Mouse (Mus musculus): ENCODE measurements around the gene Rwdd1.

The Rwdd1 gene

DNA sequence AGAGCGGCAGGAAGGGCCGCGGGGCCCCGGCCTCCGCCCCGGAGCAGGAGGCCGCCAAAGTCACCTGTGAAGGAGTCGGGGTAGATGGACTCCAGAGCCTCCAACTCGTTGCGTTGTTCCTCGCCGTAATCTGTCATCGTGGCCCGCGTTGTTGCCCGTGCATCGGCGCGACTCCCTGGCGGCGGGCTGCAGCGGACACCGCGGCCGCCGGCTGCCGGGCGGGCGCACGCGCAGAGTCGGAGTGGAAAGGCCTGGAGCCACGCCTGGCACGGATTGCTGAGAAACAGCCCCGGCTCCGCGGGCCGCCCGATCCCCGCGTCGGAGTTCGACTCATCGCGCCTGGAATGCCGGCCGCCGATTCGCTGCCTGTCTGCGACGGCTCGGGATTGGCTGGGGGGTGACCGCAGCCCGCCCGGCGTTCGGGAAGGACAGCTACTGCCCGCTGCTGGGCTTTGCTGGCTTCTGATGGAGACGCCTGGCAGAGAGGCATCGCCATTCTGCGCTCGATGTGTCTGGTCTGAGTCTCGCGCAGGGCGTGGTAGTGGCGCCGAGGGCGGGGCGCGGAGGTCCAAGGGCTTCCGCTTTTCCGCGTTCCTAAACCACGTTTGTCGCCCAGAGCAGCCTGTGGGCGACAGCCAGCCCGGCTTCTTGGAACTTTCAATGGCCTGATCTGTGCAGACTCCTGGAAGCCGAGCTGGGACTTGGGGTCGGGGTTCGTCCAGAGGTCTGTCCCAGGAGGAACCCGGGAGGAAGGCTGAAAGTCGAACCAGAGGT lies at the start of gene Rwdd1:
TSS of gene Rwdd1 (minus strand) at position 323 of the 774 bp plus-strand sequence.
- ATAC-seq (ENCODE audit: low TSS enrichment), result peak; percentile 97

GRCm38 (mm10) chr10:34066591-34066990 lies 47.2 kb upstream of the Rwdd1 start:
- ATAC-seq (ENCODE audit: low TSS enrichment), result no peak

GRCm38 (mm10) chr10:34053987-34054386 lies 34.6 kb upstream of the Rwdd1 start:
- ATAC-seq (ENCODE audit: low TSS enrichment), result no peak

DNA sequence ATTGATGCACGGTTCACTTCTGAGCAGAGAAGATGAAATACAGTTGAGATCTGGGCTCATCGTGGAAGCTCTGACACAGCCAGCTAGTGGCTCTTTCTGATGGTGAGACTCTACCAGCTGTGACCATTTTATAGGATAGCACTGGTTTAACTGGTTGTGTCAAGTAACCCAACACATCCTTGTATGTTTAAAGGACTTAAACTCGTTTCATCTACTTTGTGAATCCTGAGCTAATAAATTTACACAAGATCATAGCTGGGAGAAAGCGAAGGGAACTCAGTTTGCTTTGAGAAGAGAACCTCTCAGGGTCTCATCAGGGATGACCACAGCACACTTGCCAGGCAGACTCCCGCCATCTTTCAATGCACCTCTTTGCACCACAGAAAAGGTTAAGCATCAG lies 24.8 kb upstream of the Rwdd1 start, which contains the start of gene Calhm4:
TSS of gene Calhm4 (minus strand) at position 101 of the 400 bp plus-strand sequence.
- no peak for ATAC-seq (ENCODE audit: low TSS enrichment)

DNA sequence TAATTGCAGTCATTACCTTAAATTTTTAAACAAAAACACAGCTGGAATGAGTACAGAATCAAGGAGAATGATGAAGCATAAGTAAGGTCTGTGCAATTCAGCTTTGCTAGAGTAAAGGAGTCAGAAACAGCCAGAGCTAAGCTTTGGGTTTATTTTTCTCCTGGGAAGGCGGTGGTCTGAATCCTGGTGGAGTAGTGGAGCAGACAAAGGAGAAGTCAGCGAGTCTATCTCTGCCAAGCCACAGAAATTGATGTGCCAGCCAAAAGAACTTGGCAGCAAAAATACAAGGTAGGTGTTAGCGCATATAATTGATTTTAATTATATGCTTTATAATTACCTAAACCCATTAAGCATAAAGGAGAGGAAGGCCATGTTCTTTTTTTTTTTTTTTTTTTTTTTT lies 18.0 kb upstream of the Rwdd1 start, which contains the start of gene Trappc3l:
TSS of gene Trappc3l (plus strand) at position 197 of the 400 bp plus-strand sequence.
- ATAC-seq (ENCODE audit: low TSS enrichment), result no peak

GRCm38 (mm10) chr10:34036587-34036986 lies 17.2 kb upstream of the Rwdd1 start:
- peak; percentile 97 for ATAC-seq (ENCODE audit: low TSS enrichment)

DNA sequence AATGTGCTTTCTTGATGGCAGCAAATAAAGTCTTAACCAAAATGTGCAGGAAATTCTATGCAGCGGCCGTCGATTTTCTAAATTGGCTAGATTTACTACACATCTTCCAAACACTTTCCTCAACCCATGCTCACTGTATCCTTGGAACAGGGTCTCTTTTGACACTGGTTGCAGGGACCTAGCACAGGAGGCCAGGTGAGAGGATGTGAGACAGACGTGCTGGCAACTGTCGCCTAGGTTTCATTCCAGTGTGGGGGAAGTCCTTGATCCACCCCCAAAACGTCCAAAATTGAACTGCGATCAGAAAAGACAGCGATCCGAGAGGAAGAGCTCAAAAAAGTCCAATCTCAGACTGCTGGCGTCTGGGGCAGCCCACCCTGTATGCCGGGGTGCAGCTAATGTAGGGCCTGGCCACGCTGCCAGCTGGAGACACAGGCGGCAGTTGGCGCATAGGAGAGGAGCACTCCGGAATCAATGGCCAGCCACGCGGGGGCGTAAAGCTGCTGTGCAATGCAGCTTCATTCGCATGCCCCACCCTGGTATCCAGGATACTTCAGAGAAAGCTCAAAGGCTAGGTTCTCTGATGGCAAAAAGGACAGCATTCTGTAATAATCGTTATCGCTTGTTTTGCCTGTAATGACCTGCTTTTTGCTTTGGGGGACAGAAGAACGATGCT lies 14.3 kb upstream of the Rwdd1 start:
- peak; percentile 94 for ATAC-seq (ENCODE audit: low TSS enrichment)

DNA sequence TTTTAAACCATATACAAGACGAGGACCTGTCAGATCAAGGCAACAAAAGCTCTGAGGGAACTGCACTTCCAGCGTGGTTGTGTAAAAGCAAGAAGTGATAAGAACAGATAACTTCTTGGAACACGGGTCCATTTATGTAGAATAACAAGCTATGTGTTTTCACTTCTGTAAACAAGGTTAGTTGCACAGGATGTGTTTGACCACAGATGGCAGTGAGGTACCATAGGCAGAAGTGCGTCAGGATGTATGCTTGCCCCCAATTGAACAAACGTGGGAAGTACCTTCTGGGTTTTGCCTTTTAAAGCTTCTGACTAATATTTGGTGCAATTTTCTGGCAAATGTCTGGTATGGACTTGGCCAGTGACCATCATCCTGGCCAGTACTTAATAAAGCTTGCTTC lies 10.9 kb upstream of the Rwdd1 start:
- ATAC-seq (ENCODE audit: low TSS enrichment), result no peak

- ATAC-seq (ENCODE audit: low TSS enrichment), result peak; percentile 42
These were observed 600 bp downstream of the Rwdd1 start for GRCm38 (mm10) chr10:34018746-34019301.

GRCm38 (mm10) chr10:34013241-34013640 lies 6.2 kb downstream of the Rwdd1 start:
- ATAC-seq (ENCODE audit: low TSS enrichment), result no peak

DNA sequence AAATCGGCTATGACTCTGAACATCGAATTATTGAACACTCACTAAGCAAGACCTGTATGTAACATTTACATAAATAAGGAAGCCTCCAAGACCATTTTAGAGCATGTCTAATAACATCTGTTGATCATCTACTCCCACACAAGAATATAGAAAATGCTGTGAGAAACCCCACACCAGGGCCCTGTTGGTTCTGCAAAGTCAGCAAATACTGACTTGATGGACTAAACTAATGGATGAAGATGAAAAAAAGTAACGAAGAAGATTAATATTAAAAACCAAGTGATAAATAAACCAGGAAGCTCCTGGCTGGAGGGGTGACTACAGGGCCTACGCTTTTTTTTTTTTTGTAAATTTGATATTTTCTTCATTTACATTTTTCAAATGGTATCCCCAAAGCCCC lies 6.8 kb downstream of the Rwdd1 start:
- ATAC-seq (ENCODE audit: low TSS enrichment), result no peak

- no peak for ATAC-seq (ENCODE audit: low TSS enrichment)
These were observed 21.0 kb downstream of the Rwdd1 start for GRCm38 (mm10) chr10:33998397-33998796.

DNA sequence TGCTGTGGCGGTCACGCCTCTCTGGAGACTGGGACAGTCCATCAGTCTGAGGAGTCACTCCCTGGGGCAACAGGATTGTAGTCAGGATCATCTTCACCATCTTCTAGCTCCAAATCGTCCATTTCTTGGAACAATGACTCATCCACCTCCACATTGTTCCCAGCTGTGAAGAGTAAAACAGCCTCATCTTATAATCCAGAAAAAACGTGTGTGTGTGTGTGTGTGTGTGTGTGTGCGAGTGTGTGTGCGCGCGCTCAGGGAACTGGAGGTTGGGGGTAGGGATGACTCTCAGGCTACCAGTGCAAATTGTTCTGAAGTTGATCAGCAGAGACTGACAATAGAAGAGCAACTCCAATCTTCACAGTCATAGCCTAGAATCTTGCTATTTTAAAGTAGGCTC lies 22.7 kb downstream of the Rwdd1 start:
- peak; percentile 60 for ATAC-seq (ENCODE audit: low TSS enrichment)

GRCm38 (mm10) chr10:33986771-33987170 lies 32.7 kb downstream of the Rwdd1 start:
- ATAC-seq (ENCODE audit: low TSS enrichment), result peak; percentile 99

- ATAC-seq (ENCODE audit: low TSS enrichment), result no peak
These were observed 44.5 kb downstream of the Rwdd1 start for GRCm38 (mm10) chr10:33974781-33975494.

DNA sequence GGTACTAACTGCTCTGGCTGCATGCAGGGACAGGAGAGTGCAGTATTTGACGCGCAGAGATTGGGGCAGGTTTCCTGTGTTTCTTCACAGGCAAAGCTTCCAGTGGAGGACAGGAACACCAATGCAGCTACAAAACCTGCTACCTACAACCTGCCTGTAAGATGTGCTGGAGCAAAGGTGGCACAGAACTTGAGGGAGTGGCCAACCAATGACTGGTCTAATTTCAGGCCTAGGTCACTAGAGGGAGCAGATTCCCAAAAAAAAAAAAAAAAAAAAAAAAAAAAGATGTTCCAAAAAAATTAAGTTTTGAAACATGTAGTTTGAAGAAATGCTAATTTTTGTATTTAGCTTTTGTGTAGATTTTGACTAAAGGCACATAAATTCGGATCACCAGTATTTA lies 66.9 kb downstream of the Rwdd1 start:
- no peak for ATAC-seq (ENCODE audit: low TSS enrichment)

DNA sequence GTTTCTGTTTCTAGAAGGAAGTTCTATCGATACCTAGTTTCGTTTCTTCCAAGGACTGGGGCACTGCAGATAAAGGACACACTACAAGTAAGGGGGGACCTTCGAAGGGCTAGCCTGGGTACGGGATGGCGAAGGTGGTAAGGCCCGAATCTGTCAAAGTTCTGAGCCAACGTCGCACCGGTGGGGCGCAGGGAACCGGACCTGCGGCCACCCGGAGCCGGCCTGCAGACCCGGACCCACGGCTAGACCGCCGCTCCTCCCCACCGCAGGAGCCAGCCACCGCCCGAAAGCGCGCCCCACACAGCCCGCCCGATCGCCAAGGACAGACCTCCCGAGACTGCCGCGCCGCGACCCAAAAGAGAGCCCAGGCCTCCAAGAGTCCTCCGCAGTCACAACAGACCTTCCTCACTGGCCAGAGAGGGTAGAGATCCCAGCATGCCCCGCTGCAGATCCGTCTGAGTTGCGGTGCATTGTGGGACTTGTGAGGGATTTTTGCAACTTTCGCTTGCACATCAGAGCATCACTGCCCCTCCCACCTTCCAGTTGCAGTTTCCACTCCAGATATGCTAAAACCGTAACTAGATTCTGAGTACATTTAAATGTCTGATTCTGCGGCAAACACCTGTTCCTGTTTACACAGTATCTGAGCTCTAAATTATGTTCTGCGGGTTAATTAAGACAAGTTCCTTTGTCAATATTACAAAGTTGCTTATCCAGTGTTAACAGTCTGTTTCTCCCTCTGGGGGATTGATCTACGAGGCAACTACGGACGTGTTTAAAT lies 68.4 kb downstream of the Rwdd1 start, which contains the start of gene Zup1:
TSS of gene Zup1 (minus strand) at position 467 of the 781 bp plus-strand sequence.
- ATAC-seq (ENCODE audit: low TSS enrichment), result peak; percentile 99

Data from frontal cortex, adult (tissue).